Mouse (Mus musculus) testis, postnatal 10 days (tissue): Measurements from ENCODE around the gene Samhd1.

Experiments used
- DNase-seq: peaks from one replicate; pipeline ENCODE4 v3.0.0; 2021; ENCODE audit warnings: low spot score

Samhd1 gene

DNA sequence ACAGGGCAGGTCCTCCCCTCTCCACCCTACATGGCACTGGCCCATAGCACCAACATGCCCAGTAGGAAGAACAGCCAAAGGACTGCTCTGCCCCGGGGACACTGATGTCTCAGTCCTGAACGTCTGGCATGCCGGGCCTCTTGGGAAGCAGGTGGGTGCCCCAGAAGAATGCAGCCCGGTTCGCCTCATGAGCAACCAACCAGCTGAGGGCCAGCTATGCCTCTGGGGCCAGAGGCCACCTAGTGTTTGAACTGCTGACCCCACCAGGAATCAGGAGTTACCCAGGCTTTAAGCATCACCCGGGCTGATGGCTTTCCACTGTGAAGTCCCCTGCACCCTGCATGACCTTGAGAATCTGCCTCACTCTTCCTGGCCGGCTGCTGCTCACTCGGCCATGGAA, 82.6 kb downstream of the Samhd1 start:
- no peak for DNase-seq

DNA sequence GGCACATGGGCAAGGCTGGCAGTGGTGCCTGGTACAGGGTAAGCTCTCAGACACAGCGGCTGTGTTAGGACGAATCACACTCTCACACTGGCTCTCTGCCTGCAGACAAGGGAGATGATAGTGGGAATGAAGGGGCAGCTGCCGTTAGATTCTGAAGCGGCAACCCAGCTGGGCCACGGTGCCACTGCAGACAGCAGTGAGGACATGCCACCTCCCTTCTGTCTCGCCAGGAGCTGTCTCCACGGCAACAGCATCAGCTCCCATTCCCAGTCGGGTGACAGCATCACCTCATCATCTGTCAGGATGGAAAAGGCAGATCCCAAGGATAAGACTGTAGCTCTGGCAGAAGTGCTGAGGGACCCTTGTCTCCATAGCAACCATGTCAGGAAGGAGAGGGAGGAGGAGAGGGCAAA, 85.2 kb downstream of the Samhd1 start:
- DNase-seq: no peak

DNA sequence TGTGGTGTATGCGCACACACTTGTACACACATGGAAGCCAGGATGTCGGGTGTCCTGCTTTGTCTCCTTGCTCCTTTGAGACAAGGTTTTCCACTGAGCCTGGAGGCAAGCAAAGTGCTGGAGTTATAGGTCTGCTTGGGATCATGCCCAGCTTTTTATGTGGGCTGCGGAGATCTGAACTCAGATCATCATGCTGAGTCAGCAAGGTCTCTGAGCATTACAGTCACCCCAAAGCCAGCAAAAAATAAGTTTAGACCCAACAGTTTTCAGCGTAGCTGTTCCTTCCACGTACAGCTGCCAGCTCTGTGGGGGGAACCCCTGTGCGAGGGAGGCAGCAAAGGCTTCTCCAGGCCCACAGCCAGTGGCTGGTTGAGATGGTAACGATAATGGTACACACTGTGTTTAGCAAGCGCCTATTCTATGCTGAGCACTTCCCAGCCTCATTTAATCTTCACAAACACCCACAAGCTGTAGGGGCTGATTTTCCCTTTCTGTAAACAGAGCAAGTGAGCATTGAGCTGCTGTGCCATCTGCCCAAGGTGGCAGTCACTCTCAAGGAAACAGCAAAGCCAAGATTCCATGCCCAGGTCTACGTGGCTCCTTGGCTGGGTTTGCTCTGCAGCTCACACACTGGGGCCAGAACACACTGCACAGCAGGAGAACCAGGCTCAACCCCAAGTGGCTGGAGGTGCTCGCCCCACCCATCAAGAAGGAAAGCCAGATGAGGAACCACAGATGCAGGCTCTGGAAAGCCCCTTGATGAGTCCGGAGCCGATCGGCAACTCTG, 86.5 kb downstream of the Samhd1 start:
- DNase-seq: no peak
